Mouse (Mus musculus) heart, embryonic 14.5 days (tissue): ENCODE results near the gene Ltf. TPM values are rescaled to one million over a fixed set of nuclear protein-coding genes. Genes with fewer than 3 reads are reported as not detected.

Source experiments
- ATAC-seq: fragments of 200-750 bp; cut with Nextera tagmentation; 2 replicates; pipeline ENCODE4 v1.8.0; 2017; ENCODE audit warnings: low read depth, moderate TSS enrichment; ENCODE audit not compliant: insufficient number of reproducible peaks, insufficient read depth, low FRiP score
- H3K27ac ChIP-seq, 2 experiments: fragments of 200-500 bp in 1 of 2; fragments of 300-500 bp in 1 of 2; sonication (generic) in 1 of 2; replicated peaks in 1 of 2; 2 replicates each; pipeline ENCODE4 v1.5.1; 2012 to 2014; ENCODE audit warnings: low read depth in 2 of 2, low read length in 2 of 2, control low read depth in 1 of 2, mild to moderate bottlenecking in 1 of 2, mixed read lengths in 1 of 2; ENCODE audit not compliant: control insufficient read depth in 1 of 2, insufficient read depth in 1 of 2
- H3K27me3 ChIP-seq: fragments of 300-500 bp; sonication (generic); 2 replicates; pipeline ENCODE4 v1.6.1; 2014; ENCODE audit warnings: mild to moderate bottlenecking, low read length, control low read depth; ENCODE audit not compliant: control insufficient read depth, insufficient read depth
- H3K36me3 ChIP-seq: fragments of 300-500 bp; sonication (generic); 2 replicates; pipeline ENCODE4 v1.6.1; 2014; ENCODE audit warnings: mild to moderate bottlenecking, control low read depth, low read length, mixed read lengths; ENCODE audit not compliant: control insufficient read depth, insufficient read depth
- H3K4me1 ChIP-seq, 2 experiments: fragments of 200-500 bp in 1 of 2; fragments of 300-500 bp in 1 of 2; sonication (generic) in 1 of 2; 2 replicates each; pipeline ENCODE4 v1.6.1; 2012 to 2014; ENCODE audit warnings: low read length in 2 of 2, control low read depth in 1 of 2, mixed read lengths in 1 of 2; ENCODE audit not compliant: control insufficient read depth in 2 of 2, insufficient read depth in 2 of 2
- H3K4me2 ChIP-seq: fragments of 300-500 bp; sonication (generic); 2 replicates; pipeline ENCODE4 v1.6.1; 2014; ENCODE audit warnings: mild to moderate bottlenecking, low read length
- H3K4me3 ChIP-seq, 2 experiments: fragments of 200-500 bp in 1 of 2; fragments of 300-500 bp in 1 of 2; sonication (generic) in 1 of 2; 2 replicates each; pipeline ENCODE4 v1.5.1; 2012 to 2014; ENCODE audit warnings: low read length in 2 of 2, mild to moderate bottlenecking in 2 of 2, control low read depth in 1 of 2, low read depth in 1 of 2, moderate library complexity in 1 of 2; ENCODE audit not compliant: control insufficient read depth in 1 of 2, insufficient read depth in 1 of 2
- H3K9ac ChIP-seq: fragments of 300-500 bp; sonication (generic); 2 replicates; pipeline ENCODE4 v1.6.1; 2014; ENCODE audit warnings: mild to moderate bottlenecking, low read length
- H3K9me3 ChIP-seq: fragments of 300-500 bp; sonication (generic); 2 replicates; pipeline ENCODE4 v1.6.1; 2016; ENCODE audit warnings: low read length, control low read depth; ENCODE audit not compliant: control insufficient read depth
- WGBS: fragments of 180-500 bp; shearing (Covaris S2); extraction: QIAGEN DNeasy Blood & Tissue Kit; methylation state at CpG from one replicate; pipeline ENCODE4 v1.1.7; 2014; 5-methylcytosine and 5-hydroxymethylcytosine counted together
- polyA plus RNA-seq: library from polyadenylated mRNA; unstranded; fragments of >200 nt; fragmentation: Nextera tagmentation; extraction: Ambion mirVana; gene quantifications from 2 replicates; pipeline ENCODE4 v1.2.1, GENCODE M21; 2014

Ltf gene
- polyA plus RNA-seq, 1 experiment from 2014 or later, result 1.6 TPM

GRCm38 (mm10) chr9:111001621-111002020, 17.4 kb upstream of the Ltf start:
- Histone ChIP-seq H3K27ac (no peak overlapping the region), H3K4me2 (no peak overlapping the region), H3K9me3 (no peaks in the 10 kb centered on the region), H3K9ac (no peak overlapping the region), H3K27me3 (no peaks in the 10 kb centered on the region), H3K4me1 (peaks cover 3 to 4% of the 10 kb centered on the region in 2 experiments; a peak in 3 of 4 replicates), H3K4me3 (no peak overlapping the region), H3K36me3 (no peaks in the 10 kb centered on the region)
- WGBS, result 79% methylated on average over 12 of the region's 12 CpGs
- ATAC-seq, result no peak

GRCm38 (mm10) chr9:111003279-111003678, 15.8 kb upstream of the Ltf start:
- H3K4me1 ChIP-seq, result peaks cover 3 to 4% of the 10 kb centered on the region in 2 experiments; a peak in 3 of 4 replicates
- H3K9me3 ChIP-seq, result no peaks in the 10 kb centered on the region
- 89% methylated on average over 9 of the region's 9 CpGs for WGBS
- no peak overlapping the region for H3K9ac ChIP-seq
- no peak for ATAC-seq
- no peaks in the 10 kb centered on the region for H3K36me3 ChIP-seq
- H3K4me2 ChIP-seq, result no peak overlapping the region
- no peak overlapping the region for H3K27ac ChIP-seq
- no peak overlapping the region for H3K4me3 ChIP-seq
- no peaks in the 10 kb centered on the region; the same call in 1 of the 2 replicates for H3K27me3 ChIP-seq

GRCm38 (mm10) chr9:111006544-111006943, 12.5 kb upstream of the Ltf start:
- no peak for ATAC-seq
- Histone ChIP-seq H3K9me3 (no peaks in the 10 kb centered on the region), H3K36me3 (no peaks in the 10 kb centered on the region), H3K4me3 (no peak overlapping the region), H3K4me2 (no peak overlapping the region), H3K27ac (no peak overlapping the region), H3K4me1 (no peaks in the 10 kb centered on the region; a peak in 1 of 4 replicates), H3K27me3 (no peaks in the 10 kb centered on the region; the same call in 1 of the 2 replicates), H3K9ac (no peak overlapping the region)
- WGBS, result 89% methylated on average over 2 of the region's 2 CpGs

GRCm38 (mm10) chr9:111009763-111010162, 9.3 kb upstream of the Ltf start:
- H3K4me2 ChIP-seq, result no peak overlapping the region
- H3K9ac ChIP-seq, result no peak overlapping the region
- no peaks in the 10 kb centered on the region; the same call in 1 of the 2 replicates for H3K27me3 ChIP-seq
- H3K4me1 ChIP-seq, result peaks cover 4 to 7% of the 10 kb centered on the region in 2 experiments; a peak in 2 of 4 replicates
- WGBS, result 66% methylated on average over 3 of the region's 3 CpGs
- H3K27ac ChIP-seq, result no peak overlapping the region
- no peaks in the 10 kb centered on the region for H3K36me3 ChIP-seq
- H3K9me3 ChIP-seq, result no peaks in the 10 kb centered on the region
- no peak for ATAC-seq
- H3K4me3 ChIP-seq, result no peak overlapping the region

GRCm38 (mm10) chr9:111011550-111011949, 7.5 kb upstream of the Ltf start:
- WGBS, result 71% methylated on average over 9 of the region's 9 CpGs
- Histone ChIP-seq H3K27ac (no peak overlapping the region), H3K9ac (no peak overlapping the region), H3K27me3 (no peaks in the 10 kb centered on the region; the same call in 1 of the 2 replicates), H3K9me3 (no peaks in the 10 kb centered on the region), H3K4me3 (no peak overlapping the region), H3K4me1 (peaks cover 4 to 7% of the 10 kb centered on the region in 2 experiments; a peak in 2 of 4 replicates), H3K4me2 (no peak overlapping the region), H3K36me3 (no peaks in the 10 kb centered on the region)
- no peak for ATAC-seq

GRCm38 (mm10) chr9:111012041-111012440, 7.0 kb upstream of the Ltf start:
- no peak overlapping the region for H3K9ac ChIP-seq
- 60% methylated on average over 3 of the region's 3 CpGs for WGBS
- H3K9me3 ChIP-seq, result no peaks in the 10 kb centered on the region
- no peak for ATAC-seq
- no peak overlapping the region for H3K4me3 ChIP-seq
- no peaks in the 10 kb centered on the region; the same call in 1 of the 2 replicates for H3K27me3 ChIP-seq
- no peak overlapping the region for H3K4me2 ChIP-seq
- no peak overlapping the region for H3K27ac ChIP-seq
- H3K36me3 ChIP-seq, result no peaks in the 10 kb centered on the region
- peaks cover 4 to 7% of the 10 kb centered on the region in 2 experiments; a peak in 2 of 4 replicates for H3K4me1 ChIP-seq

- Histone ChIP-seq H3K4me3 (no peak overlapping the region), H3K4me2 (no peak overlapping the region), H3K36me3 (no peaks in the 10 kb centered on the region), H3K4me1 (peaks cover 4 to 7% of the 10 kb centered on the region in 2 experiments; a peak in 2 of 4 replicates), H3K27me3 (no peaks in the 10 kb centered on the region), H3K9ac (no peak overlapping the region), H3K9me3 (no peaks in the 10 kb centered on the region), H3K27ac (no peak overlapping the region)
- 89% methylated on average over 4 of the region's 4 CpGs for WGBS
- no peak for ATAC-seq
Observed at GRCm38 (mm10) chr9:111015658-111016057, 3.4 kb upstream of the Ltf start.

GRCm38 (mm10) chr9:111026791-111027190, 7.7 kb downstream of the Ltf start:
- no peaks in the 10 kb centered on the region for H3K36me3 ChIP-seq
- no peak overlapping the region for H3K4me3 ChIP-seq
- no peak overlapping the region for H3K4me2 ChIP-seq
- no peak overlapping the region for H3K27ac ChIP-seq
- H3K27me3 ChIP-seq, result no peaks in the 10 kb centered on the region
- H3K4me1 ChIP-seq, result no peaks in the 10 kb centered on the region; a peak in 1 of 4 replicates
- WGBS, result 78% methylated on average over 10 of the region's 10 CpGs
- no peaks in the 10 kb centered on the region for H3K9me3 ChIP-seq
- no peak for ATAC-seq
- H3K9ac ChIP-seq, result no peak overlapping the region
